Mouse (Mus musculus): ENCODE measurements around the gene Sla2. TPM values are rescaled to one million over a fixed set of nuclear protein-coding genes. Genes with fewer than 3 reads are reported as not detected.
"Not testable (repeated sequence)": the region's sequence is repeated elsewhere in the genome, so short reads cannot be mapped to it uniquely, and the experiment has no call there.

Sla2 gene
- polyA plus RNA-seq, 1 experiment = not detected

- H3K27ac ChIP-seq (ENCODE audit: insufficient read depth, low read depth, low read length) = no peak overlapping the region
- H3K4me3 ChIP-seq (ENCODE audit: insufficient read depth, low read depth, low read length) = no peak overlapping the region
- H3K4me1 ChIP-seq (ENCODE audit: control insufficient read depth, insufficient read depth, low read length) = peaks cover 3% of the 10 kb centered on the region; the same call in 1 of the 2 replicates
- WGBS = 50% methylated on average over 3 of the region's 3 CpGs
- TF ChIP-seq POLR2A (IDR thresholded peaks at IDR 0.05; ENCODE audit: insufficient read depth, low read depth, low read length) (no peak), CTCF (IDR thresholded peaks at IDR 0.05; ENCODE audit: insufficient read depth, low read depth, low read length) (no peak)
Observed at GRCm38 (mm10) chr2:156924210-156924898, 37.4 kb upstream of the Sla2 start.

- H3K4me1 ChIP-seq (ENCODE audit: control insufficient read depth, insufficient read depth, low read length) = peaks cover 3% of the 10 kb centered on the region; the same call in 1 of the 2 replicates
- 81% methylated on average over 5 of the region's 5 CpGs for WGBS
- no peak overlapping the region for H3K4me3 ChIP-seq (ENCODE audit: insufficient read depth, low read depth, low read length)
- H3K27ac ChIP-seq (ENCODE audit: insufficient read depth, low read depth, low read length) = no peak overlapping the region
- TF ChIP-seq CTCF (IDR thresholded peaks at IDR 0.05; ENCODE audit: insufficient read depth, low read depth, low read length) (no peak), POLR2A (IDR thresholded peaks at IDR 0.05; ENCODE audit: insufficient read depth, low read depth, low read length) (no peak)
Observed at GRCm38 (mm10) chr2:156923057-156923456, 36.1 kb upstream of the Sla2 start.

GRCm38 (mm10) chr2:156919796-156920195 lies 32.8 kb upstream of the Sla2 start:
- H3K4me1 ChIP-seq (ENCODE audit: control insufficient read depth, insufficient read depth, low read length) = no peaks in the 10 kb centered on the region
- no peak overlapping the region for H3K4me3 ChIP-seq (ENCODE audit: insufficient read depth, low read depth, low read length)
- whole genome bisulfite sequencing = 83% methylated on average over 2 of the region's 2 CpGs
- no peak overlapping the region for H3K27ac ChIP-seq (ENCODE audit: insufficient read depth, low read depth, low read length)
- TF ChIP-seq CTCF (IDR thresholded peaks at IDR 0.05; ENCODE audit: insufficient read depth, low read depth, low read length) = no peak
- no peak for TF ChIP-seq POLR2A (IDR thresholded peaks at IDR 0.05; ENCODE audit: insufficient read depth, low read depth, low read length)

- whole genome bisulfite sequencing = 94% methylated on average over 11 of the region's 11 CpGs
- H3K4me1 ChIP-seq (ENCODE audit: control insufficient read depth, insufficient read depth, low read length); H3K4me3 ChIP-seq (ENCODE audit: insufficient read depth, low read depth, low read length); H3K27ac ChIP-seq (ENCODE audit: insufficient read depth, low read depth, low read length): not testable (repeated sequence)
Observed at GRCm38 (mm10) chr2:156919191-156919590, 32.2 kb upstream of the Sla2 start.

GRCm38 (mm10) chr2:156918562-156918961 lies 31.6 kb upstream of the Sla2 start:
- 58% methylated on average over 4 of the region's 4 CpGs for WGBS
- no peak overlapping the region for H3K4me3 ChIP-seq (ENCODE audit: insufficient read depth, low read depth, low read length)
- no peak overlapping the region for H3K27ac ChIP-seq (ENCODE audit: insufficient read depth, low read depth, low read length)
- TF ChIP-seq CTCF (IDR thresholded peaks at IDR 0.05; ENCODE audit: insufficient read depth, low read depth, low read length) (no peak), POLR2A (IDR thresholded peaks at IDR 0.05; ENCODE audit: insufficient read depth, low read depth, low read length) (no peak)
- no peaks in the 10 kb centered on the region for H3K4me1 ChIP-seq (ENCODE audit: control insufficient read depth, insufficient read depth, low read length)

GRCm38 (mm10) chr2:156916419-156917125 lies 29.6 kb upstream of the Sla2 start:
- no peaks in the 10 kb centered on the region for H3K4me1 ChIP-seq (ENCODE audit: control insufficient read depth, insufficient read depth, low read length)
- H3K4me3 ChIP-seq (ENCODE audit: insufficient read depth, low read depth, low read length) = no peak overlapping the region
- no peak for TF ChIP-seq POLR2A (IDR thresholded peaks at IDR 0.05; ENCODE audit: insufficient read depth, low read depth, low read length)
- no peak for TF ChIP-seq CTCF (IDR thresholded peaks at IDR 0.05; ENCODE audit: insufficient read depth, low read depth, low read length)
- 94% methylated on average over 3 of the region's 3 CpGs for WGBS
- no peak overlapping the region for H3K27ac ChIP-seq (ENCODE audit: insufficient read depth, low read depth, low read length)

GRCm38 (mm10) chr2:156915559-156915958 lies 28.6 kb upstream of the Sla2 start:
- H3K4me1 ChIP-seq (ENCODE audit: control insufficient read depth, insufficient read depth, low read length) = no peaks in the 10 kb centered on the region
- H3K27ac ChIP-seq (ENCODE audit: insufficient read depth, low read depth, low read length) = no peak overlapping the region
- H3K4me3 ChIP-seq (ENCODE audit: insufficient read depth, low read depth, low read length) = no peak overlapping the region
- no peak for TF ChIP-seq CTCF (IDR thresholded peaks at IDR 0.05; ENCODE audit: insufficient read depth, low read depth, low read length)
- TF ChIP-seq POLR2A (IDR thresholded peaks at IDR 0.05; ENCODE audit: insufficient read depth, low read depth, low read length) = no peak
- 74% methylated on average over 3 of the region's 3 CpGs for WGBS

GRCm38 (mm10) chr2:156913191-156913590 lies 26.2 kb upstream of the Sla2 start:
- 52% methylated on average over 5 of the region's 5 CpGs for WGBS
- H3K27ac ChIP-seq (ENCODE audit: insufficient read depth, low read depth, low read length) = no peak overlapping the region
- no peaks in the 10 kb centered on the region for H3K4me1 ChIP-seq (ENCODE audit: control insufficient read depth, insufficient read depth, low read length)
- TF ChIP-seq CTCF (IDR thresholded peaks at IDR 0.05; ENCODE audit: insufficient read depth, low read depth, low read length) (no peak), POLR2A (IDR thresholded peaks at IDR 0.05; ENCODE audit: insufficient read depth, low read depth, low read length) (no peak)
- no peak overlapping the region for H3K4me3 ChIP-seq (ENCODE audit: insufficient read depth, low read depth, low read length)

GRCm38 (mm10) chr2:156905931-156906330 lies 18.9 kb upstream of the Sla2 start:
- H3K4me1 ChIP-seq (ENCODE audit: control insufficient read depth, insufficient read depth, low read length); H3K27ac ChIP-seq (ENCODE audit: insufficient read depth, low read depth, low read length); H3K4me3 ChIP-seq (ENCODE audit: insufficient read depth, low read depth, low read length): not testable (repeated sequence)
- 64% methylated on average over 4 of the region's 4 CpGs for WGBS
